Mouse (Mus musculus) embryonic facial prominence, embryonic 12.5 days (tissue): Measurements from ENCODE around the gene Gm49510. TPM values are rescaled to one million over a fixed set of nuclear protein-coding genes. Genes with fewer than 3 reads are reported as not detected.

ENCODE experiments used
- ATAC-seq: fragments of 200-750 bp; cut with Nextera tagmentation; 2 replicates; pipeline ENCODE4 v1.8.0; 2017; ENCODE audit not compliant: insufficient number of reproducible peaks, insufficient read depth, low FRiP score, low TSS enrichment
- H3K27ac ChIP-seq: fragments of 300-500 bp; sonication (generic); 2 replicates; pipeline ENCODE4 v1.5.1; 2016; ENCODE audit warnings: mild to moderate bottlenecking
- H3K27me3 ChIP-seq: fragments of 300-500 bp; sonication (generic); 2 replicates; pipeline ENCODE4 v1.6.1; 2016; ENCODE audit warnings: mild to moderate bottlenecking, moderate library complexity
- H3K36me3 ChIP-seq: fragments of 300-500 bp; sonication (generic); 2 replicates; pipeline ENCODE4 v1.6.1; 2016; ENCODE audit warnings: mild to moderate bottlenecking
- H3K4me1 ChIP-seq: fragments of 300-500 bp; sonication (generic); 2 replicates; pipeline ENCODE4 v1.6.1; 2016
- H3K4me2 ChIP-seq: fragments of 300-500 bp; sonication (generic); replicated peaks from 2 replicates; pipeline ENCODE4 v1.6.1; 2016; ENCODE audit warnings: mild to moderate bottlenecking, moderate library complexity
- H3K4me3 ChIP-seq: fragments of 300-500 bp; sonication (generic); 2 replicates; pipeline ENCODE4 v1.5.1; 2016; ENCODE audit warnings: mild to moderate bottlenecking
- H3K9ac ChIP-seq: fragments of 300-500 bp; sonication (generic); 2 replicates; pipeline ENCODE4 v1.6.1; 2016; ENCODE audit warnings: mild to moderate bottlenecking, moderate library complexity
- H3K9me3 ChIP-seq: fragments of 300-500 bp; sonication (generic); 2 replicates; pipeline ENCODE4 v1.6.1; 2016; ENCODE audit warnings: mild to moderate bottlenecking, moderate library complexity
- WGBS: fragments of 180-500 bp; shearing (Covaris S2); methylation state at CpG from one replicate; pipeline ENCODE4 v1.1.7; 2016; 5-methylcytosine and 5-hydroxymethylcytosine counted together
- polyA plus RNA-seq: library from polyadenylated mRNA; unstranded; fragments of >200 nt; fragmentation: Nextera tagmentation; extraction: Ambion mirVana; gene quantifications from 2 replicates; pipeline ENCODE4 v1.2.1, GENCODE M21; 2016

Gm49510 gene
- polyA plus RNA-seq, 1 experiment from 2014 or later = 0.29 TPM

DNA sequence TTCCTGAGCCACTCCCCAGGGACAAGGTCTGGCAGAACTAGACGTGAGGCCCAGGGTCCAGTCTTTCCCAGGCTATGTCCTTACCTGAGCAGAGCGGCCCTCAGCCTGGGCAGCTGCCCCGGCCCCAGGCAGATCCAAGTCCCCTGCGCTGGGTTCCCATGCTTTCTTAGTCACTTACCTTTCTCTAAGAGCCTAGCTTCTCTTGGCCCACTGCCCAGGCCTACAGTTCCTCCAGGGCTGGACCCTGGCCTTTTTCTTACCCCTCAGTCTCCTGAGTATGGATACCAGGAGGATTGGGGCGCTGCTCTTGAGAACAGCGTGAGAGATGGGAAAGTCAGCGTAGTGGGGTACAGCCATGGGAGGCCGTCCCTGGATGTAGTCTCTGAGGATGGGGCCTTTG lies 19.0 kb upstream of the Gm49510 start:
- no peaks in the 10 kb centered on the region for H3K9me3 ChIP-seq
- no peak overlapping the region for H3K4me2 ChIP-seq
- peaks cover 28% of the 10 kb centered on the region for H3K4me1 ChIP-seq
- no peak overlapping the region for H3K4me3 ChIP-seq
- no peaks in the 10 kb centered on the region for H3K27me3 ChIP-seq
- H3K36me3 ChIP-seq = peaks cover 39% of the 10 kb centered on the region
- 93% methylated on average over 8 of the region's 8 CpGs for WGBS
- no peak for ATAC-seq
- no peak overlapping the region for H3K27ac ChIP-seq
- no peak overlapping the region for H3K9ac ChIP-seq

DNA sequence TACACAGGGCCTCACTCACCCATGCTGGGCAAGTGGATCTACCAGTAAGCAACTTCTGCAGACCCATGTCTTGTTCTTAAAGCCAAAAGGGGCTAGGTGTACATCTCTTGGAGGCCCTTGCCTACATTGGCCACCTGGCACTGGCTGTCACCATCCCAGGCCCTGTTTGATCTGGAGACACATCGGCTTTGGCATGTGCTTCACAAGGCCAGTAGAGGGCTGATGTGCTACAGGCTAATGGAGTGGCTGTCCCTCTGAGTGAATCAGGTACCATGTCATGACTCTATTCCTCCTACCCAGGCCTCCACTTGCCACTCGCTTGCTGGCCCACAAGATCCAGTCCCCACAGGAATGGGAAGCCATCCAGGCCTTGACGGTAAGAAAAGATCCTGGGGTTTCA lies 17.6 kb upstream of the Gm49510 start:
- H3K9me3 ChIP-seq = no peaks in the 10 kb centered on the region
- H3K27ac ChIP-seq = no peak overlapping the region
- H3K4me3 ChIP-seq = no peak overlapping the region
- no peaks in the 10 kb centered on the region for H3K27me3 ChIP-seq
- no peak overlapping the region for H3K9ac ChIP-seq
- H3K36me3 ChIP-seq = peaks cover 53% of the 10 kb centered on the region
- H3K4me2 ChIP-seq = no peak overlapping the region
- H3K4me1 ChIP-seq = peaks cover 16% of the 10 kb centered on the region
- ATAC-seq = no peak
- 96% methylated on average over 3 of the region's 3 CpGs for whole genome bisulfite sequencing

- no peak overlapping the region for H3K4me3 ChIP-seq
- no peak overlapping the region for H3K27ac ChIP-seq
- H3K9me3 ChIP-seq = no peaks in the 10 kb centered on the region
- peaks cover 91% of the 10 kb centered on the region for H3K36me3 ChIP-seq
- no peaks in the 10 kb centered on the region for H3K27me3 ChIP-seq
- peaks cover 21% of the 10 kb centered on the region; the same call in 1 of the 2 replicates for H3K4me1 ChIP-seq
- H3K9ac ChIP-seq = no peak overlapping the region; the same call in 1 of the 2 replicates
- 38% methylated on average over 13 of the region's 13 CpGs for WGBS
- ATAC-seq = no peak
- no peak overlapping the region for H3K4me2 ChIP-seq
Measured at GRCm38 (mm10) chr15:78889401-78889853, 10.0 kb upstream of the Gm49510 start.

DNA sequence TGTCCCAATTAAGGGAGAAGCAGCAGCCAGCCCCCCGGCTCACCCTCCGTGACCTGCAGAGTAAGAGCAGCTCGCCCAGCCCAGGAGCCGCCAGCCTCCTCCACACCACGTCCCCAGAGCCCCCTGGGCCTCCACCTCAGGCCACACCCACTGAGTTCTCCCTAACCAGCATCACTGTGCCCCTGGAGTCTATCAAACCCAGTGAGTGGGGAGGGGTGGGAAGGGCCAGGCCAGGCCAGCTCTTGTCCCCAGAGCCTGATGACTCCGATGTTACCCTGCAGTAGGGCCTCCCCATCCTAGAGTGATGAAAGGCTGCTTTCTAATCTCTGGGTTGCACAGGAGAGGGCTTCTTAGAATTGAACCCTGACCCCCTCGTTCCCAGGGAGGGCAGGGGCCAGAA lies 7.0 kb upstream of the Gm49510 start:
- H3K9me3 ChIP-seq = no peaks in the 10 kb centered on the region
- 56% methylated on average over 7 of the region's 7 CpGs for WGBS
- no peak overlapping the region for H3K27ac ChIP-seq
- H3K9ac ChIP-seq = peak overlapping the region; percentile 4; the same call in 1 of the 2 replicates
- no peak for ATAC-seq
- H3K4me3 ChIP-seq = no peak overlapping the region
- peaks cover 69% of the 10 kb centered on the region for H3K36me3 ChIP-seq
- no peak overlapping the region for H3K4me2 ChIP-seq
- no peaks in the 10 kb centered on the region for H3K27me3 ChIP-seq
- H3K4me1 ChIP-seq = peaks cover 26% of the 10 kb centered on the region; the same call in 1 of the 2 replicates

GRCm38 (mm10) chr15:78894726-78895125 lies 4.7 kb upstream of the Gm49510 start:
- H3K27me3 ChIP-seq = no peaks in the 10 kb centered on the region
- H3K9me3 ChIP-seq = no peaks in the 10 kb centered on the region
- H3K4me2 ChIP-seq = no peak overlapping the region
- H3K4me1 ChIP-seq = peaks cover 29% of the 10 kb centered on the region
- WGBS = 81% methylated on average over 13 of the region's 13 CpGs
- H3K9ac ChIP-seq = 0 out of 2 replicates have a peak overlapping the region, but pooled peaks have one; percentile 8
- H3K27ac ChIP-seq = peak overlapping the region; percentile 19; the same call in 1 of the 2 replicates
- no peak overlapping the region for H3K4me3 ChIP-seq
- peaks cover 46% of the 10 kb centered on the region for H3K36me3 ChIP-seq
- no peak for ATAC-seq

DNA sequence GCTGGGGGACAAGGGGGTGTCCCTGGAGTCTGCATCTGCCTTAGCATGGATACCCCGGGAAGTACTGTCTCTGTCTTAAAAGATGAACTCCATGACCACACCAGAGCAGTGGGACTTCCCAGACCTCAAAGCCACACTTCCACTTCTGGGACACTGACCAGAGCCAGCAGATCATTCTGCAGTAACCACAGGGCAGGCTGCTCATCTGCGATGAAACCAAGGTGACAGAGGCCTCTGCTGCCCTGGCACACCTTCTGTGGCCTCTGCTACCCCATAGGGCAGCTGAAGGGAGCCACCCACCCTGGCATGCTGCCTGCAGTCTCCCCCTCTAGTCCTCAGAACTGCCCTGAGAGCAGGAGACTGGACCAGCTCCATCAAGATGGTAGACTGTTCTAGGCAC lies 3.7 kb upstream of the Gm49510 start:
- Histone ChIP-seq H3K4me1 (peaks cover 35% of the 10 kb centered on the region), H3K4me2 (no peak overlapping the region), H3K27ac (no peak overlapping the region), H3K9me3 (no peaks in the 10 kb centered on the region), H3K27me3 (no peaks in the 10 kb centered on the region), H3K36me3 (peaks cover 38% of the 10 kb centered on the region), H3K9ac (no peak overlapping the region), H3K4me3 (no peak overlapping the region)
- 93% methylated on average over 2 of the region's 2 CpGs for WGBS
- ATAC-seq = no peak

GRCm38 (mm10) chr15:78896149-78896548 lies 3.3 kb upstream of the Gm49510 start:
- Histone ChIP-seq H3K9ac (no peak overlapping the region), H3K9me3 (no peaks in the 10 kb centered on the region), H3K36me3 (peaks cover 33% of the 10 kb centered on the region), H3K4me2 (no peak overlapping the region), H3K4me3 (no peak overlapping the region), H3K27me3 (no peaks in the 10 kb centered on the region), H3K27ac (no peak overlapping the region), H3K4me1 (peaks cover 39% of the 10 kb centered on the region)
- 82% methylated on average over 3 of the region's 3 CpGs for WGBS
- no peak for ATAC-seq

GRCm38 (mm10) chr15:78897488-78897887 lies 2.0 kb upstream of the Gm49510 start:
- no peak for ATAC-seq
- 89% methylated on average over 4 of the region's 4 CpGs for WGBS
- H3K4me1 ChIP-seq = peaks cover 39% of the 10 kb centered on the region

GRCm38 (mm10) chr15:78898507-78899001 lies 913 bp upstream of the Gm49510 start:
- no peaks in the 10 kb centered on the region for H3K27me3 ChIP-seq
- no peaks in the 10 kb centered on the region for H3K9me3 ChIP-seq
- H3K4me1 ChIP-seq = peaks cover 39% of the 10 kb centered on the region
- no peak overlapping the region; the same call in 1 of the 2 replicates for H3K9ac ChIP-seq
- H3K36me3 ChIP-seq = peaks cover 19% of the 10 kb centered on the region
- peak overlapping the region; percentile 20; the same call in 1 of the 2 replicates for H3K27ac ChIP-seq
- H3K4me2 ChIP-seq = peak overlapping the region; percentile 81
- H3K4me3 ChIP-seq = peak overlapping the region; percentile 75; the same call in 1 of the 2 replicates
- 51% methylated on average over 6 of the region's 6 CpGs for WGBS
- ATAC-seq = no peak

More at GRCm38 (mm10) chr15:78897488-78897887, 2.0 kb upstream of the Gm49510 start:
- H3K4me2 ChIP-seq = no peak overlapping the region
- H3K36me3 ChIP-seq = peaks cover 22% of the 10 kb centered on the region
- no peaks in the 10 kb centered on the region for H3K27me3 ChIP-seq
- no peak overlapping the region for H3K9ac ChIP-seq
- H3K27ac ChIP-seq = no peak overlapping the region
- no peak overlapping the region for H3K4me3 ChIP-seq
- no peaks in the 10 kb centered on the region for H3K9me3 ChIP-seq

DNA sequence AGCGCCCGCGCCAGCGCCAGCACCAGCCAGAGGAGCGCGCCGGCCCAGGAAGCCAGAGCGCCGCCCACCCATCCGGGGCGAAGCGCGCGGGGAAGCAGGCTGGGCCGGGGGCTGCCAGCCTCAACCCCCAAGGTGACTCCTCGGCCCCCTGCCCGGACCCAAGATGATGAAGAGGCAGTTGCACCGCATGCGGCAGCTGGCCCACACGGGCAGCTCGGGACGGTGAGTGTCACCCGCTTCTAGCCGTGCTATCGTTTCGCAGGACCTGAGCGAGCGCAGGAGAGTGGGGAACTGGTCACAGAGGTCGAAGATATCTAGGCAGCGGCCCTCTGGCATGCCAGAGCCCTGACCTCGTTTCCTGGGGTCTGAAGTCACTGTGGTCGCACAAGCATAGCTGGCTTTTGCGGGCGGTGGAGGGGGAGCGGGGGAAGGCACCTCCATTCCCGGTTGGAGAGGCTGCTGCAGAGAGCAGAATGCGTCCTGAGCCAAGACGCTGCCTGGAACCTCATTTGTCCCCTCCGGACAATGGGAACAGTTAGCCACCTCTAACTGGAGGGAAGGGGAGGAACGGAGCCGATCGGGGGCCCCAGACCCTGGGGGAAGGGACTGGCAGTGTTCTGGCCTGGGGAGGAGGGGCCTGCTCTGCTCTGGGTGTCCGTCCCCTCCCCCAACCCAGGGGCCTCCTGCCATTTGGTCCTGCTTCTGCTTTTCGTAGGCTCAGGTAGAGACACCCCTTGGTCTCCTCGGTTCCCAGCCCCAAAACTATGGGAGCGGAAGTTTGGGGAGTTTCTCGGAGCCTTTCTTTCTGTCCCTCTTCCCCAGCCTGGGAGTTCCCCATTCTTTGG lies 495 bp downstream of the Gm49510 start, which contains the start of gene Sh3bp1:
Gene Sh3bp1, plus strand, starts transcription at position 29 of the 845 bp plus-strand sequence.
- no peaks in the 10 kb centered on the region for H3K27me3 ChIP-seq
- peaks cover 28% of the 10 kb centered on the region for H3K4me1 ChIP-seq
- H3K36me3 ChIP-seq = peaks cover 25% of the 10 kb centered on the region
- H3K4me2 ChIP-seq = peak within 1 kb of the TSS; percentile 81
- ATAC-seq = 0 out of 2 replicates have a peak, but pooled peaks have one; percentile 16
- peak within 1 kb of the TSS; percentile 80 for H3K9ac ChIP-seq
- WGBS = under 1% methylated on average over 46 of the region's 47 CpGs
- H3K4me3 ChIP-seq = peak within 1 kb of the TSS; percentile 75
- no peaks in the 10 kb centered on the region for H3K9me3 ChIP-seq
- peak within 1 kb of the TSS; percentile 78 for H3K27ac ChIP-seq

DNA sequence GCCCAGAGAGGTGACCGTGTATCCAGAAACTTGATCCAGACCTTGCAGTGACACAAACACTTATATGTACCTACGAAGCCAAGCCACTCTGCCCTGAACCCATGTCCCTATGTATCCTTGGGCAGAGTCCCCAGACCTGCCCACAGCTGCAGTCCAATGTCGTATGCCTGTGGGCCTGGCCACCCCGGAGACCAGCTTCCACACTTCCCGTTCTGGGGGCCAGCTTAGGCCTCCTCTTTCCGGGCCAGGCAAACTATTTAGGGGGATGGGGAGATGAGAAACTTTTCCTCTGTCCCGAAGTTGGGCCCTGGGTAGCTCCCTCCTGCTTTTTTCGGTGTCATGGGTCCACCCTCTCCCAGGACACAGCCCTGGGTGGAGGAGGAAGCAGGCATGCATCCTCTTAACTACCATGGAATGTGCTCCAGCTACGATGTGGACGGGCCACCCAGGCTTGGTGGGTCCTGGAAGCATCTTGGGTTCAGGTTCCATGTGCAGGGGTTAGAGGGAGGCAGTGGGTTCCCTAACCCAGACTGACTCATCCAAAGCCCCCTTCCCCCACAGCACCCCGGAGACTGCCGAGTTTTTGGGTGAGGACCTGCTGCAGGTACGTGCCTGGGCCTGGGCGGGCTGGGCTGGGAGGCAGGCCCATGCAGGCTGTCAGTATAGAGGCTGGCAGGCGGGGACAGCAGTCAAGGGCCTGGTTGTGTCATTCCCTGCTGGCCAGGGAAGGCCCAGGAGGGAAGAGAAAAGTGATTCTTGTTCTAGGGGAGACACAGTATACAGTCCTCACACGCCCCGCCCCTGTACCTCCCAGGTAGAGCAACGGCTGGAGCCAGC lies 1.3 kb downstream of the Gm49510 start:
- ATAC-seq = peak; percentile 31; the same call in 1 of the 2 replicates
- Histone ChIP-seq H3K9ac (peak overlapping the region; percentile 80), H3K4me2 (peak overlapping the region; percentile 81), H3K27me3 (no peaks in the 10 kb centered on the region), H3K4me1 (peaks cover 28% of the 10 kb centered on the region), H3K4me3 (peak overlapping the region; percentile 75), H3K27ac (peak overlapping the region; percentile 78), H3K9me3 (no peaks in the 10 kb centered on the region), H3K36me3 (peaks cover 32% of the 10 kb centered on the region)
- 14% methylated on average over 18 of the region's 18 CpGs for WGBS
